Mouse (Mus musculus): ENCODE measurements around the gene Rtn2. TPM values are rescaled to one million over a fixed set of nuclear protein-coding genes. Genes with fewer than 3 reads are reported as not detected.

The Rtn2 gene
- 100 to 1,000 TPM; 128 to 129 TPM for total RNA-seq (2021)
- long read RNA-seq, experiment 1, transcript Rtn2-201 (10 exons, 1,990 nt) = major isoform, 232 of 253 reads
- long read RNA-seq, experiment 1, partial matches to known transcripts = 9 of 253 reads
- long read RNA-seq, experiment 1, other reads (novel, unspliced or antisense) = 10 of 253 reads
- long read RNA-seq, experiment 2, transcript Rtn2-201 (10 exons, 1,990 nt) = major isoform, 156 of 180 reads
- long read RNA-seq, experiment 2, partial matches to known transcripts = 15 of 180 reads
- long read RNA-seq, experiment 2, other reads (novel, unspliced or antisense) = 8 of 180 reads

DNA sequence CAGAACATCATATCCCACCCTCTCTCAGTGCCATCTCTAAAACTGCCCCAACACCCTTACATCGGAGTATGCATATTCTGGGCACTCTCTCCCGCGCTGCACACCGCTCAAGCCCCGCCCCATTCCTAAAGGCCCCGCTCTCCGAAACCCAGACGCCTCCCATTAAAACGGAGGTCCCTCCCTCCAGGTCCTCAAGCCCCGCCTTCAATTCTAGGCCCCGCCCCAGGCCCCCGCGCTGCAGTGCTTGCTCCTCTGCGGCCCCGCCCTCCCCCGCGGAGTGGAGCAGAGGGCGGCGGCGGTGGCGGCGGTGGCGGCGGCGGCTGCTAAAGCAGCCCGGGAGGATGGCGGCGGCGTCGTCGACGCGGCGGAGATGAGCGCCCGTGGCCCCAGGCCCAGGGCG is at the start of gene Rtn2:
Gene Rtn2, plus strand, starts transcription at position 240 of the 400 bp plus-strand sequence.
- peak; percentile 80 to 81 for DNase-seq (ENCODE audit: low spot score in 2 of 2)

GRCm38 (mm10) chr7:19234652-19235051 is 47.8 kb upstream of the Rtn2 start:
- DNase-seq (ENCODE audit: low spot score in 2 of 2) = no peak

DNA sequence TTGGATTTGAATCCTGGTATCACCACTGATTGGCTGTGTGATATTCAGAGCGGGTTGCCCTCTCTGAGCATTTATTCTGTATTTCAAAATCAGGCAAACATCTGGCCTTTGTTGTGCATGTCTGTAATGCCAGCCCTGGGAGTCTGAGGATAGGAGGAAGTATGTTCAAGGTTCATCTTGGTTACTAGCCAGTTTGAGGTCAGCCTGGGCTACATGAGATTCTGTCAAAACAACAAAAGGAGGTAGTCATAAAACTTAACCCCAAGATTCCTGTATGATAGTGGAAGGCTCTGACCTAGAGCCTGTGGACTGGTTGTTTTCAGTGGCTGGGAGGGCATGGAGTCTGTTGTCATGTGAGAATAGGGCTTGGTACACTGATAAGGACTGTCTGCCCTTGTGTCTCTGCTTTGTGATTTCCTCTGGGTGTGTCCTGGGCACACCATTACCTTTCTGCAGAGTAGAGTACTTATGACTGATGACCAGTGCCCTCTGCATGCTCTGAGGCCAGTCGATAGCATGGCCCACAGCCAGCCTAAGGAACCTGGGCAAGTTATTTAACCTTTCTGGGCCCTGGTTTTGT is 47.2 kb upstream of the Rtn2 start:
- no peak for DNase-seq (ENCODE audit: low spot score in 2 of 2)

GRCm38 (mm10) chr7:19236411-19236810 is 46.0 kb upstream of the Rtn2 start:
- DNase-seq (ENCODE audit: low spot score in 2 of 2) = no peak

GRCm38 (mm10) chr7:19238344-19238743 is 44.1 kb upstream of the Rtn2 start:
- DNase-seq (ENCODE audit: low spot score in 2 of 2) = no peak

DNA sequence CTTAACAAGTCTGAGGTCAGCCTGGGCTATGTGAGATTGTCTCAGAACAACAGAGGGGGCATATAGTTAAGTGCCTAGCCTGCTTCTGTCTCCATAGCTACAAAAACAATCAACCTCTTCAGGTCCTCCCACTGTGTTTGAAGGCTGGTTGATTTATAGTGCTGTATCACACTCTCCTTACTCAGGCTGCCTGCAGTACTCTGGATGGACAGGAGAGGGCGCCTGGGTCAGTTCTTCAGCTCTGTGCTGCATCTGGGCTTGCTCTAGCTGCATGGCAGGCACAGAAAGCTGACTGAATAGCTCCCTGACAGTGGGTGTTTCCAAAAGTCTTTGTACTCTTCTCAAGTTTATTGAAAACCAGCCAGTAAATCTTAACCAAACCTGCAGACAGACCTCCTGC is 43.0 kb upstream of the Rtn2 start:
- DNase-seq (ENCODE audit: low spot score in 2 of 2) = peak; percentile 94 to 97

DNA sequence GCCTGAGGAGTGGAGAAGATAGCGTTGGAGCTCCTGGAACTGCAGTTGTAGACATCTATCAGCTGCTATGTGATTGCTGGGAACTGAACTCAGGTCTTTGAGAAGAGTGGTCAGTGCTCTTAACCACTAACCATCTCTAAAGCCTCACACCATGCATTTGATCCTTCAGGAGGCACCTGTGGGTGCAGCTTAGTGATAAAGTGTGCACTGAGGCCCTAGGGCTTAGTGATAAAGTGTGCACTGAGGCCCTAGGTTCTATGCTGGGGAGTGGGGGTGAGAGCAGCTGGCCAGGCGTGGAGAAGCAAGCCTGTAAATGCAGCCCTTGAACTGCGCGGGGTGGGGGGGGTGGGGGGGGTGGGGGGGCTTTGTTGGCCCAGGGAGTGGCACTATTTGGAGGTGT is 42.4 kb upstream of the Rtn2 start:
- no peak for DNase-seq (ENCODE audit: low spot score in 2 of 2)

DNA sequence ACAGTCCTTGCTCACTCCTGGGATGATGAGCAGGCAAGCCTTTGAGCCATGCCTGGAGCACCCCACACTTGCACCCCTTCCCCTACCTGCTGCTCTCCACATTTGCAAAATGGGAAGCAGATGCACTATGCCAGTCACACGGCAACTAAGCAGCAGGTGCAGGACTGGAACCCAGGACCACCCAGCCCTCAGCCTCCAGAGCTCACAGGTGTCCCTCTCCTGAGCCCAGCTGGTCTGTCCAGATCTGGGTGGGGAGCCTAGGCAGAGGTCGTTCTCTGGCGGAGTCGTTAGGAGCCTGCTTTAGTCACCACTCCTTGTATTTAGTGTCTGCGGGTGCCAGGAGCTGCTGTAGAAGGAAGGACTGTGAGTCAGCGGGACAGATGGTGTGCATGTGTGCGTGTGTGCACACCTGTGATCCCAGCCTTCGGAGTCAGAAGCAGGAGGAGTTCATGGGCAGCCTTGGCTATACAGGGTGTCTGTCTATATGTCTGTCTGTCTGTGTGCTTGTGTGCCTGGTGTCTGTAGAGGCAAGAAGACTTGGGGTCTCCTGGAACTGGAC is 41.4 kb upstream of the Rtn2 start:
- DNase-seq (ENCODE audit: low spot score in 2 of 2) = peak; percentile 18 to 34

DNA sequence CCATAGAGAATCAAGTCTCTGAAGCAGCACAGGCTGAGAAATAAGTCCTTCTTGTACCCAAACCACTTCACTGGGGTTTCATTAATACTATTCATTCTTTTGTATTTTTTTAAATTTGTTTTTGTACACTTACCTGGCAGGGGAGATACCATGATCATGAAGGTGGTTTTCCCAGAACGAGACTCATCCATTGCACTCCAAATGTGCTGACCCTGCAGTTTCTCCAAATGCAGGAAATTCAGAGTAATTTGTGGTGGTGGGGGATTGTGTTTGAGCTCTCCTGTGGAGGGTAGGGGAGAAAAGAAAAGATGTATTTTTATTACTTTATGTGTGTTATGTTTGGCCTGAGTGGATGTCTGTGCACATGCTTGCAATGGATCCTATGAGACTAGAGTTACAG is 40.4 kb upstream of the Rtn2 start:
- no peak for DNase-seq (ENCODE audit: low spot score in 2 of 2)

GRCm38 (mm10) chr7:19243858-19244257 is 38.6 kb upstream of the Rtn2 start:
- peak; percentile 50 to 54 for DNase-seq (ENCODE audit: low spot score in 2 of 2)

GRCm38 (mm10) chr7:19245083-19245482 is 37.3 kb upstream of the Rtn2 start:
- no peak for DNase-seq (ENCODE audit: low spot score in 2 of 2)

DNA sequence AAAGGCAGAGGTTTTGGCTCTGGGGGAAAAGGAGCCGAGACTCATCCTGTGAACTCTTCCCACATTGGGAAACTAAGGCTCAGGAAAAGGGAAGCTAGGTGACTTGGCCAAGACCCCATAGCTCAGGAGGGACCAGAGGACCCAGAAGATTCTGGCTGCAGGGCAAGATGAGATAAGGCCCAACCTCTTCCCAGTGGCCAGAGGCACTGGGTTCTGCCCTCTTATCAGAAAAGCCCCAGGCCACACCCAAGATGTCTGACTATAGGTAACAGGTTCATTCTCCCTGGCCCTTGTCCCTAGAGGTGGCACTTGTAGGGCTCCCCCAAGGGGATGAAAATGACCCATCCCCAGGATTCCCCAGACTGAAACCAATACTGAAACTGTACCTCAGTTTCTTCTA is 35.6 kb upstream of the Rtn2 start:
- no peak for DNase-seq (ENCODE audit: low spot score in 2 of 2)

DNA sequence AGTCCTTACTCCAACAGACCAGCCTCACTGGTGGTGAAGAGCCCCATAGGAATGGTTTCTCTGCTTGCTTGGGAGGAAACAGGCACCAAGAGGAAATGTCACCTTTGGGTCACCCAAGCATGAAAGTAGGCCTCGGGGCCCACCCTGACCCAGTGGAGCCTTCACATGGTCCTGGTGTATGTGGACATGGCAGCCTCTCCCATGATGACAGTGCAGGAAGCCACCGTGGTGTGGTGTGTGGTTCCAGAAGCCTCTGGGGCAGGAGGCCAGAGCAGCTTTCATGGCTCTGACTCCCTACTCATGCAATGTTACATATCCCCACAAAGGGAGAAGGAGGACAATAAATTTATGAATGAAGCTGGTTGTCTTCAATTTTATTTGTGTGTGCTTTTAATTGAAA is 34.9 kb upstream of the Rtn2 start:
- no peak for DNase-seq (ENCODE audit: low spot score in 2 of 2)

- no peak for DNase-seq (ENCODE audit: low spot score in 2 of 2)
Measured at GRCm38 (mm10) chr7:19252078-19252477, 30.3 kb upstream of the Rtn2 start.

DNA sequence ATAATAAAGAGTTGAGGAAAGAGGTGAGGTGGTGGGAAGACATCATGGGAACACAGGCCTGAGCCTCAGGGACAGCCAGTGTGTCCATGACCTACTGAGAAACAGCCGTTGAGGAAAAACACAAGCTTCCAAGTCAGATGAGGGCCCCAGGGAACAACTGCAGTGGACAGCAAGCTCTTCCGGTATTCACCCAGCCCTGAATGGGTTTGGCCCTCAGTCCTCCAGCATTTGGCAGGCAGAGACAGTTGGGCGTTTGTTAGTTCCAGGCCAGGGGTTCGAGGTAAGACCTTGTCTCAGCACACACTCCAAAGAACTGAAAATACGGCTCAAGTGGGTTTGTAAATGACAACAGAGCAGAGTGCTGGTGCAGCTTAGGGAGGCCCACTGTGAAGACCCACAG is 29.0 kb upstream of the Rtn2 start:
- no peak for DNase-seq (ENCODE audit: low spot score in 2 of 2)

DNA sequence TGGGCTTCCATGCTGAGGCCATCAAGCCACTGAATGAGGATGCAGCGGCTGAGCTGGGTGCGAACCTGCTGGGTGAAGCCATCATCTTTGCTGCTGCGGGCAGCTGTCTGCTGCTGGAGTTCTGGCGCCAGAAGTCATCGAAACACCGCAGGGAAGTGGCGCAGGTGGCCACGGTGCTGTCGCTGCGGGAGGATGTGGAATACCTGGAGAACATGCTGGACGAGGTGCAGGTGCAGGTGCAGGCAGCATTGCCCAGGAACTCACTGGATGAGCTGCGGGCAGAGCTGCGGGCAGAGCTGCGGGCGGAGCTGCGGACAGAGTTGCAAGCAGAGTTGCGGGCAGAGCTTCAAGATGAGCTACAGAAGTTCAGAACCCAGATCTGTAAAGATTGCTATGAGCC is 27.0 kb upstream of the Rtn2 start:
- DNase-seq (ENCODE audit: low spot score in 2 of 2) = no peak

GRCm38 (mm10) chr7:19256567-19256966 is 25.9 kb upstream of the Rtn2 start:
- no peak for DNase-seq (ENCODE audit: low spot score in 2 of 2)

DNA sequence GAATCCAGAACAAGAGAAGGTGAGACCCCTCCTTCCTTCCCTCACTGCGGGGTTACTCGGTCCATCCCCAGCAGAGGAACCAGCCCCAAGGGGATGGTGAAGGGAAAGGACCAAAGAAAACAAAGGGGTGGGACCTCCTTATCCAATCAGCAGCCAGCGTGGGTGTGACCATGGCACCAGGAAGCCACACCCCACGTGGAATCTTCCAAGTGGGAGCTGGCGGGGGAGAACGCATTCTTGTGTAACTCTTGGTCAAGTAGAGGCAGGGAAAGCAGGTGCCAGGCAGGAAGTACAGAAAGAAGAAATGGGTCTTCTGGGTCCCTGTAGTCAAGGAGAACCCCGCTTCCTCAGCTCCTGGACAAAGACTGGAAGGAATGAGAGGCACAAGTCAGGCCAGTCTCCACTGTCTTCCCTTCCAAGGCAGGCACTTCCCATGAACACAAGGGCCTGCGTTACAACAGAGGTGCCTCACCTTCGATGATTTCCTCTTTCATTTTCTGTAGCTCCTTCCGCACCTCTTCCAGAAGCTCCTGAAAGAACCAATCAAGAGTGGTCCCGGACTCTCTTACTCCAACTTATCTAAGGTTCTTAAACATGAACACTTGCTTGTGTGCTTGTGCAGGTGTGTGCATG is 24.9 kb upstream of the Rtn2 start:
- peak; percentile 34 to 51 for DNase-seq (ENCODE audit: low spot score in 2 of 2)

DNA sequence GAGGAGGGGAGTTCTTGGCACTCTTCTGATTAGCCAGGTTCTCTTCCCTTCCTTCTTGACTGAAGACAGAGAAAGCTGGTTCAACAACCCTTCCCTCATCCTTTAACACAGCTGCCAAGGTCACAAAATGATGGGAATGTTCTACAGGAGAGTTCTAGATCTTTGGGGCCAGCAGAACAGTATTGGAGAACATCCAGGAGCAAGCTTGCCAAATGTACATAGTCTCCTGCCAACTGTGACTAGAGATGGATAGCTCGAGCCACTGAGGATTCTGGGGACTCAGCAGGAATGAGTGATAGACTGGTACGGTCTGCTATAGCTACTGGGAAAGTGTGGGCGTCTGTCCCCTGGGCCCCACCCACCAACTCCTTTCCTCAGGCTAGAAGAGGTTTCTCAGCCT is 24.1 kb upstream of the Rtn2 start:
- no peak for DNase-seq (ENCODE audit: low spot score in 2 of 2)

DNA sequence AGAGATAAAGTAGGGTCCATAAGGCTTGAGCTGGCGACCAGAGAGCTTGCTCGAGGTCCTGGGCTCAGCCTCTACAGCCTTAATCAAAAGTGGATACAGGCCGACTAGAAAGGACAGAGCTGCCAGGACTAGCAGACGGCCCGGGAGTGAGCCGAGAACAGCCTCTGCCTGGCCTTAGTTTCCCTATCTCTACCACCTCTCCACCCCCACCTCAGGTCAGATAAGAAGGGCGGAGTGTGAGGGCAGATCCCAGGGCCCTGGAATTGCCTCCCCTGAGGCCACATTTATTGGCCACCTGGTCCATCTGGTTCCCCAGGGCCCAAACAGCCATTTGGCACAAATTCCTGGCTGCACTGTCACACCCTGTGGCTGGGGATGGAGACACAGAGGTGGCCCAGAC is 17.3 kb upstream of the Rtn2 start:
- no peak for DNase-seq (ENCODE audit: low spot score in 2 of 2)

- DNase-seq (ENCODE audit: low spot score in 2 of 2) = no peak
Measured at GRCm38 (mm10) chr7:19265928-19266822, 16.2 kb upstream of the Rtn2 start.
